Mouse (Mus musculus) neural tube, embryonic 12.5 days (tissue): Measurements from ENCODE around the gene Syn3. TPM values are rescaled to one million over a fixed set of nuclear protein-coding genes. Genes with fewer than 3 reads are reported as not detected.
"Not testable (repeated sequence)": the region's sequence is repeated elsewhere in the genome, so short reads cannot be mapped to it uniquely, and the experiment has no call there.

ENCODE experiments used
- ATAC-seq: fragments of 200-750 bp; cut with Nextera tagmentation; 2 replicates; pipeline ENCODE4 v1.8.0; 2017; ENCODE audit warnings: low read depth, mild to moderate bottlenecking, moderate TSS enrichment, moderate library complexity; ENCODE audit not compliant: low FRiP score
- H3K27ac ChIP-seq: fragments of 300-500 bp; sonication (generic); 2 replicates; pipeline ENCODE4 v1.5.1; 2016
- H3K27me3 ChIP-seq: fragments of 300-500 bp; sonication (generic); replicated peaks from 2 replicates; pipeline ENCODE4 v1.6.1; 2016; ENCODE audit warnings: mild to moderate bottlenecking
- H3K36me3 ChIP-seq: fragments of 300-500 bp; sonication (generic); 2 replicates; pipeline ENCODE4 v1.6.1; 2016; ENCODE audit warnings: mild to moderate bottlenecking
- H3K4me1 ChIP-seq: fragments of 300-500 bp; sonication (generic); 2 replicates; pipeline ENCODE4 v1.6.1; 2016
- H3K4me2 ChIP-seq: fragments of 300-500 bp; sonication (generic); replicated peaks from 2 replicates; pipeline ENCODE4 v1.6.1; 2016; ENCODE audit warnings: mild to moderate bottlenecking
- H3K4me3 ChIP-seq: fragments of 300-500 bp; sonication (generic); 2 replicates; pipeline ENCODE4 v1.5.1; 2016
- H3K9ac ChIP-seq: fragments of 300-500 bp; sonication (generic); 2 replicates; pipeline ENCODE4 v1.6.1; 2016; ENCODE audit warnings: mild to moderate bottlenecking
- H3K9me3 ChIP-seq: fragments of 300-500 bp; sonication (generic); 2 replicates; pipeline ENCODE4 v1.6.1; 2016; ENCODE audit warnings: mild to moderate bottlenecking
- WGBS: fragments of 180-500 bp; shearing (Covaris S2); methylation state at CpG from one replicate; pipeline ENCODE4 v1.1.7; 2016; 5-methylcytosine and 5-hydroxymethylcytosine counted together
- polyA plus RNA-seq: library from polyadenylated mRNA; unstranded; fragments of >200 nt; fragmentation: Nextera tagmentation; extraction: Ambion mirVana; gene quantifications from 2 replicates; pipeline ENCODE4 v1.2.1, GENCODE M21; 2016

Syn3 gene
- 6.8 and 7.9 TPM in 2 replicates for polyA plus RNA-seq

- Histone ChIP-seq H3K4me3 (peak within 1 kb of the TSS; percentile 53), H3K27ac (no peak within 1 kb of the TSS), H3K9ac (peak within 1 kb of the TSS; percentile 67), H3K4me2 (peak within 1 kb of the TSS; percentile 85), H3K36me3 (no peaks in the 10 kb centered on the region), H3K4me1 (peaks cover 9% of the 10 kb centered on the region), H3K9me3 (no peaks in the 10 kb centered on the region), H3K27me3 (no peaks in the 10 kb centered on the region)
- 0% methylated on average over 21 of the region's 21 CpGs for WGBS
- peak; percentile 99 for ATAC-seq
These were observed at the start of gene Syn3 for GRCm38 (mm10) chr10:86498673-86499391. Gene Syn3 (minus strand): TSS chr10:86498896.

GRCm38 (mm10) chr10:86526357-86526874 lies 27.7 kb upstream of the Syn3 start:
- H3K9ac ChIP-seq, H3K36me3 ChIP-seq, ATAC-seq, H3K27ac ChIP-seq, H3K27me3 ChIP-seq, H3K4me2 ChIP-seq, H3K9me3 ChIP-seq, H3K4me3 ChIP-seq, H3K4me1 ChIP-seq: not testable (repeated sequence)
- 90% methylated on average over 4 of the region's 5 CpGs for WGBS

- Histone ChIP-seq H3K27ac (no peak overlapping the region), H3K27me3 (no peaks in the 10 kb centered on the region), H3K36me3 (no peaks in the 10 kb centered on the region), H3K4me1 (no peaks in the 10 kb centered on the region), H3K9me3 (no peaks in the 10 kb centered on the region), H3K9ac (no peak overlapping the region), H3K4me3 (no peak overlapping the region), H3K4me2 (no peak overlapping the region)
- WGBS = 88% methylated on average over 4 of the region's 4 CpGs
- ATAC-seq = no peak
These were observed 15.1 kb upstream of the Syn3 start for GRCm38 (mm10) chr10:86513801-86514200.

- Histone ChIP-seq H3K36me3 (no peaks in the 10 kb centered on the region), H3K27me3 (no peaks in the 10 kb centered on the region), H3K9me3 (no peaks in the 10 kb centered on the region), H3K4me1 (no peaks in the 10 kb centered on the region), H3K4me2 (no peak overlapping the region), H3K9ac (no peak overlapping the region), H3K27ac (no peak overlapping the region), H3K4me3 (no peak overlapping the region)
- ATAC-seq = no peak
These were observed 12.2 kb upstream of the Syn3 start for GRCm38 (mm10) chr10:86510941-86511340.

DNA sequence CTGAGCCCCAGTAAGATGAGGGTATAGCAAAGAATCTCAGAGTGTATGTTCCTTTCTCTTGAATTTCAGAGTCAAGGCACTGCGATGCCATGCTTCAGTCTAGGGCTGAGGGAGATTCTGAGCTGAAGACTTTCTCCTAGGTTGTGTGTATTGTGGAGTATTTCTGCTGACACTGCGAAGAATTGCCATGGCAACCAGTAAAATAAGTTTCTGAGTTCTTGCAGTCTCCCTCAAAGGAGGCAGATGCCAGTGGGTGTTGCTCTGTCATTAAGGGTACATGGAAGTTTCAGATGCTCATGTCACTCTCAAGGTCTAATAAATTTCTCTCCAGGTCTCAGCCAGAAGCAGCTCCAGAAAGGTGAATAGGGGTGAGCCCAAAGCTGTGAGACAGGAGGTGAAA lies 3.4 kb upstream of the Syn3 start:
- no peaks in the 10 kb centered on the region for H3K36me3 ChIP-seq
- H3K9me3 ChIP-seq = no peaks in the 10 kb centered on the region
- no peak overlapping the region for H3K27ac ChIP-seq
- no peak overlapping the region for H3K4me2 ChIP-seq
- no peak for ATAC-seq
- no peak overlapping the region for H3K9ac ChIP-seq
- H3K4me1 ChIP-seq = peaks cover 9% of the 10 kb centered on the region
- 79% methylated on average over 2 of the region's 2 CpGs for WGBS
- no peaks in the 10 kb centered on the region for H3K27me3 ChIP-seq
- H3K4me3 ChIP-seq = no peak overlapping the region

- Histone ChIP-seq H3K36me3 (no peaks in the 10 kb centered on the region), H3K4me2 (peak overlapping the region; percentile 85), H3K27ac (no peak overlapping the region), H3K9ac (peak overlapping the region; percentile 67), H3K27me3 (no peaks in the 10 kb centered on the region), H3K9me3 (no peaks in the 10 kb centered on the region), H3K4me3 (peak overlapping the region; percentile 53), H3K4me1 (peaks cover 9% of the 10 kb centered on the region)
- ATAC-seq = peak; percentile 84
- WGBS = 2% methylated on average over 12 of the region's 12 CpGs
These were observed 534 bp downstream of the Syn3 start for GRCm38 (mm10) chr10:86498051-86498672.

- no peak overlapping the region for H3K9ac ChIP-seq
- H3K4me2 ChIP-seq = no peak overlapping the region
- H3K27ac ChIP-seq = no peak overlapping the region
- no peaks in the 10 kb centered on the region for H3K9me3 ChIP-seq
- H3K4me3 ChIP-seq = no peak overlapping the region
- 73% methylated on average over 2 of the region's 2 CpGs for WGBS
- no peak for ATAC-seq
- peaks cover 9% of the 10 kb centered on the region for H3K4me1 ChIP-seq
- H3K36me3 ChIP-seq = no peaks in the 10 kb centered on the region
- no peaks in the 10 kb centered on the region for H3K27me3 ChIP-seq
These were observed 2.8 kb downstream of the Syn3 start for GRCm38 (mm10) chr10:86495851-86496250.

GRCm38 (mm10) chr10:86493140-86493539 lies 5.6 kb downstream of the Syn3 start:
- Histone ChIP-seq H3K4me1 (peaks cover 9% of the 10 kb centered on the region), H3K27me3 (no peaks in the 10 kb centered on the region), H3K4me3 (no peak overlapping the region), H3K9me3 (no peaks in the 10 kb centered on the region), H3K36me3 (no peaks in the 10 kb centered on the region), H3K27ac (no peak overlapping the region), H3K9ac (no peak overlapping the region), H3K4me2 (no peak overlapping the region)
- no peak for ATAC-seq
- 82% methylated on average over 5 of the region's 5 CpGs for WGBS

- 46% methylated on average over 2 of the region's 2 CpGs for WGBS
- H3K27ac ChIP-seq = no peak overlapping the region
These were observed 6.4 kb downstream of the Syn3 start for GRCm38 (mm10) chr10:86492089-86492907.

GRCm38 (mm10) chr10:86491316-86492088 lies 7.2 kb downstream of the Syn3 start:
- Histone ChIP-seq H3K4me2 (peak overlapping the region; percentile 48), H3K9me3 (no peaks in the 10 kb centered on the region), H3K36me3 (no peaks in the 10 kb centered on the region), H3K27me3 (no peaks in the 10 kb centered on the region), H3K9ac (peak overlapping the region; percentile 38; the same call in 1 of the 2 replicates), H3K4me3 (peak overlapping the region; percentile 18; the same call in 1 of the 2 replicates), H3K27ac (no peak overlapping the region), H3K4me1 (no peaks in the 10 kb centered on the region)
- ATAC-seq = peak; percentile 79
- 16% methylated on average over 3 of the region's 3 CpGs for WGBS

More at GRCm38 (mm10) chr10:86492089-86492907, 6.4 kb downstream of the Syn3 start:
- H3K4me3 ChIP-seq = peak overlapping the region; percentile 18; the same call in 1 of the 2 replicates
- peak overlapping the region; percentile 48 for H3K4me2 ChIP-seq
- peak overlapping the region; percentile 38; the same call in 1 of the 2 replicates for H3K9ac ChIP-seq
- H3K27me3 ChIP-seq = no peaks in the 10 kb centered on the region
- no peaks in the 10 kb centered on the region for H3K9me3 ChIP-seq
- no peaks in the 10 kb centered on the region for H3K36me3 ChIP-seq
- peak; percentile 80 for ATAC-seq
- H3K4me1 ChIP-seq = peaks cover under 1% of the 10 kb centered on the region

GRCm38 (mm10) chr10:86488544-86488943 lies 10.2 kb downstream of the Syn3 start:
- no peaks in the 10 kb centered on the region for H3K36me3 ChIP-seq
- WGBS = 84% methylated on average over 5 of the region's 5 CpGs
- no peak overlapping the region for H3K4me2 ChIP-seq
- no peak for ATAC-seq
- no peak overlapping the region for H3K27ac ChIP-seq
- H3K9me3 ChIP-seq = no peaks in the 10 kb centered on the region
- H3K4me1 ChIP-seq = no peaks in the 10 kb centered on the region
- H3K4me3 ChIP-seq = no peak overlapping the region
- no peak overlapping the region for H3K9ac ChIP-seq
- no peaks in the 10 kb centered on the region for H3K27me3 ChIP-seq
